Mouse (Mus musculus): ENCODE data around the gene Smarcad1. TPM values are rescaled to one million over a fixed set of nuclear protein-coding genes. Genes with fewer than 3 reads are reported as not detected.
"Not testable (repeated sequence)": the region's sequence is repeated elsewhere in the genome, so short reads cannot be mapped to it uniquely, and the experiment has no call there.

Smarcad1 gene
- polyA plus RNA-seq (2012; ENCODE audit: insufficient read depth, insufficient read length, low replicate concordance, missing spikeins): not detected in 2 replicates

DNA sequence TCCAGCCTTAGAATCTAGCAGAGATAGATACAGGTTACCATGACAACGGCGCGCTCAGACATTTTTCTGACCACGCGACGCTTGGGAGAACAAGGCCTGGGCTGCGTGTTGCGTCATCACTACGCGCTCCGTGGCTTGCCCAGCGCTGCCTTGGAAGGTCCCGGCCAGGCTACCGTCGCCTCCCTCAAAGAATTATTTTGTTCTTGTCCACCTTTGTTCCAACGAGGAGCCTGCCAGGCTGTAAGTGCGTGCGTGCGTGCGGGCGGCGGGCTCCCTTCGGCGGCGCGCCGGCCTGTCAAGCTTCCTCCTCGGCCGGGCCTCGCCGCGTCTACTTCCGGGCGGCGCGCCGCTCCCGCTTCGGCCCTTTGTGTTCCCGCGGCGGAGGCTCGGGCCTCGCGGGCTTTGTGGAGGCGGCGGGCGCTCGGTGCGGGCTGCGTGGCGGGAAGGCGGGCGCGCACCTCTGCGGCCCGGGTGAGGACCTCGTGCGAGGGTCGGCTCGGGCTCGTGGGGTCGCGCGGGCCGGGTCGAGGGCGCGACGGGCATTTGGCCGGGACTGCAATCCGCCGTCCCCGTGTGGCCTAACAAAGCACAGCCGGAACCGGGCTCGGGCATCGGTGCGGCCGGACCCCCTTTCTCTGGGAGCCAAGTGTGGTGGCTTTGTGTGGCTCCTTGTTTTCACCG lies at the start of gene Smarcad1:
Smarcad1 (plus strand) TSS at position 93 of the 681 bp plus-strand sequence.
- Histone ChIP-seq H3K27ac (ENCODE audit: insufficient read depth, low read depth, low read length) (peak within 1 kb of the TSS; percentile 99), H3K4me3 (ENCODE audit: insufficient read depth, low read depth, low read length) (peak within 1 kb of the TSS; percentile 100), H3K4me1 (ENCODE audit: control insufficient read depth, insufficient read depth, low read length) (peaks cover 3% of the 10 kb centered on the region; the same call in 1 of the 2 replicates)
- TF ChIP-seq CTCF (IDR thresholded peaks at IDR 0.05; ENCODE audit: insufficient read depth, low read depth, low read length) (no peak), POLR2A (IDR thresholded peaks at IDR 0.05; ENCODE audit: insufficient read depth, low read depth, low read length) (peak; percentile 60; the same call in 1 of the 2 replicates)
- WGBS: under 1% methylated on average over 81 of the region's 81 CpGs

GRCm38 (mm10) chr6:64996824-64997421 lies 45.5 kb upstream of the Smarcad1 start:
- no peak overlapping the region for H3K27ac ChIP-seq (ENCODE audit: insufficient read depth, low read depth, low read length)
- no peak overlapping the region for H3K4me3 ChIP-seq (ENCODE audit: insufficient read depth, low read depth, low read length)
- TF ChIP-seq POLR2A (IDR thresholded peaks at IDR 0.05; ENCODE audit: insufficient read depth, low read depth, low read length): no peak
- no peak for TF ChIP-seq CTCF (IDR thresholded peaks at IDR 0.05; ENCODE audit: insufficient read depth, low read depth, low read length)
- WGBS: 52% methylated on average over 13 of the region's 13 CpGs
- no peaks in the 10 kb centered on the region for H3K4me1 ChIP-seq (ENCODE audit: control insufficient read depth, insufficient read depth, low read length)

GRCm38 (mm10) chr6:64997805-64998204 lies 44.6 kb upstream of the Smarcad1 start:
- Histone ChIP-seq H3K4me1 (ENCODE audit: control insufficient read depth, insufficient read depth, low read length) (no peaks in the 10 kb centered on the region), H3K4me3 (ENCODE audit: insufficient read depth, low read depth, low read length) (no peak overlapping the region), H3K27ac (ENCODE audit: insufficient read depth, low read depth, low read length) (no peak overlapping the region)
- 89% methylated on average over 2 of the region's 2 CpGs for WGBS
- TF ChIP-seq POLR2A (IDR thresholded peaks at IDR 0.05; ENCODE audit: insufficient read depth, low read depth, low read length) (no peak), CTCF (IDR thresholded peaks at IDR 0.05; ENCODE audit: insufficient read depth, low read depth, low read length) (no peak)

GRCm38 (mm10) chr6:65000757-65001156 lies 41.6 kb upstream of the Smarcad1 start:
- not testable (repeated sequence) for H3K4me1 ChIP-seq (ENCODE audit: control insufficient read depth, insufficient read depth, low read length); H3K27ac ChIP-seq (ENCODE audit: insufficient read depth, low read depth, low read length); H3K4me3 ChIP-seq (ENCODE audit: insufficient read depth, low read depth, low read length)
- WGBS: 78% methylated on average over 5 of the region's 5 CpGs

GRCm38 (mm10) chr6:65002196-65002595 lies 40.2 kb upstream of the Smarcad1 start:
- 77% methylated on average over 3 of the region's 3 CpGs for WGBS
- Histone ChIP-seq H3K4me1 (ENCODE audit: control insufficient read depth, insufficient read depth, low read length) (no peaks in the 10 kb centered on the region), H3K4me3 (ENCODE audit: insufficient read depth, low read depth, low read length) (no peak overlapping the region), H3K27ac (ENCODE audit: insufficient read depth, low read depth, low read length) (no peak overlapping the region)
- TF ChIP-seq POLR2A (IDR thresholded peaks at IDR 0.05; ENCODE audit: insufficient read depth, low read depth, low read length) (no peak), CTCF (IDR thresholded peaks at IDR 0.05; ENCODE audit: insufficient read depth, low read depth, low read length) (no peak)

GRCm38 (mm10) chr6:65008836-65009235 lies 33.5 kb upstream of the Smarcad1 start:
- no peaks in the 10 kb centered on the region for H3K4me1 ChIP-seq (ENCODE audit: control insufficient read depth, insufficient read depth, low read length)
- 82% methylated on average over 5 of the region's 5 CpGs for WGBS
- H3K4me3 ChIP-seq (ENCODE audit: insufficient read depth, low read depth, low read length): no peak overlapping the region
- H3K27ac ChIP-seq (ENCODE audit: insufficient read depth, low read depth, low read length): no peak overlapping the region
- no peak for TF ChIP-seq CTCF (IDR thresholded peaks at IDR 0.05; ENCODE audit: insufficient read depth, low read depth, low read length)
- TF ChIP-seq POLR2A (IDR thresholded peaks at IDR 0.05; ENCODE audit: insufficient read depth, low read depth, low read length): no peak

GRCm38 (mm10) chr6:65011444-65011990 lies 30.9 kb upstream of the Smarcad1 start:
- no peak overlapping the region for H3K4me3 ChIP-seq (ENCODE audit: insufficient read depth, low read depth, low read length)
- H3K27ac ChIP-seq (ENCODE audit: insufficient read depth, low read depth, low read length): no peak overlapping the region
- 89% methylated on average over 5 of the region's 5 CpGs for WGBS
- TF ChIP-seq POLR2A (IDR thresholded peaks at IDR 0.05; ENCODE audit: insufficient read depth, low read depth, low read length): no peak
- TF ChIP-seq CTCF (IDR thresholded peaks at IDR 0.05; ENCODE audit: insufficient read depth, low read depth, low read length): no peak
- H3K4me1 ChIP-seq (ENCODE audit: control insufficient read depth, insufficient read depth, low read length): no peaks in the 10 kb centered on the region

DNA sequence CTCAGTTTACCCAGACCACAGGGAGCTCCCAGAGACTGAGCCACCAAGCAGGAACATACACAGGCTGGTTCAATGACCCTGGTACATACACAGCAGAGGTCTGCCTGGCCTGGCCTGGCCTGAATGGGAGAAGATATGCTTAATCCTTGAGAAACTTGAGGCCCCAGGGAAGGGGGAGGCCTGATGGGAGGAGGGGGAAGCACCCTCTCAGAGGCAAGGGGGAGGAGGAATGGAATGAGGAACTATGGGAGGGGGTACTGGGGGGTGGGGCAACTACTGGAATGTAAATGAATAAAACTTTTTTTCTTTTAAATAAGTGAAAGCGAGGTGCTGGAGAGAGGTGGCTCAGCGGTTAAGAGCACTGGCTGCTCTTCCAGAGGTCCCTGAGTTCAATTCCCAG lies 30.2 kb upstream of the Smarcad1 start:
- no peaks in the 10 kb centered on the region for H3K4me1 ChIP-seq (ENCODE audit: control insufficient read depth, insufficient read depth, low read length)
- H3K27ac ChIP-seq (ENCODE audit: insufficient read depth, low read depth, low read length): no peak overlapping the region
- WGBS: 94% methylated on average over 2 of the region's 2 CpGs
- TF ChIP-seq CTCF (IDR thresholded peaks at IDR 0.05; ENCODE audit: insufficient read depth, low read depth, low read length) (no peak), POLR2A (IDR thresholded peaks at IDR 0.05; ENCODE audit: insufficient read depth, low read depth, low read length) (no peak)
- no peak overlapping the region for H3K4me3 ChIP-seq (ENCODE audit: insufficient read depth, low read depth, low read length)

DNA sequence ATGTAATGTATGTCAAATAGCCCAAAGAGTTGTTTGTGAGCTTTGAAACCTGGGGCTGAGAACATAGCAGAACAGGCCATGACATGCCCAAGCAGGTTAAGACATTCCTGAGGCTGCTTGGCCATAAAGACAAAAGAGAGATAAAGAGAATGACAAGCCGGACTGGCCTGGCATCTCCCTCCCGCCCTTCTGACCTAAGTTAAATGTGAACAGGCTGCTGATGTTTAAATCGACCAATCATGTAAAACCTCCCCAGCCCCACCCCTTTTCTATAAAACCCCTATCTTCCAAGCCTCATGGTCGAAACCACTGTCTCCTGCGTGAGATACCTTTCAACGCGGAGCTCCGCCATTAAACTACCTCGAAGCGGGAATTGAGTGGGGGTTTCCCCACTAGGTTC lies 24.8 kb upstream of the Smarcad1 start:
- TF ChIP-seq POLR2A (IDR thresholded peaks at IDR 0.05; ENCODE audit: insufficient read depth, low read depth, low read length) (no peak), CTCF (IDR thresholded peaks at IDR 0.05; ENCODE audit: insufficient read depth, low read depth, low read length) (no peak)
- no peaks in the 10 kb centered on the region for H3K4me1 ChIP-seq (ENCODE audit: control insufficient read depth, insufficient read depth, low read length)
- no peak overlapping the region for H3K4me3 ChIP-seq (ENCODE audit: insufficient read depth, low read depth, low read length)
- H3K27ac ChIP-seq (ENCODE audit: insufficient read depth, low read depth, low read length): no peak overlapping the region
- WGBS: 94% methylated on average over 10 of the region's 10 CpGs

DNA sequence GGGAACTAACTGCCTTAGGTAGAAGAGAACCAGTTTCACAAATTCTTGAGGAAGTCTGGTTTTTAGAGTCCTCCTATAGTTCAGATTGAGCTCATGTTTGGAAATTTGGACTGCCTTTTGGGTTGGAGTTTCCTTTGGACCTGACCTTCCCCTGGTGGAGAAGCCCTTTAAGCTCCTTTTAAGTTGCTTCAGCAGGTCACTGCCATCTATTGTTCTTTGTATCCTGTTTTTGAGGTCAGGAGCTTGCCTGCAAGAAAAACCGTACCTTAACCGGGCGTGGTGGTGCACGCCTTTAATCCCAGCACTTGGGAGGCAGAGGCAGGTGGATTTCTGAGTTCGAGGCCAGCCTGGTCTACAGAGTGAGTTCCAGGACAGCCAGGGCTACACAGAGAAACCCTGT lies 23.4 kb upstream of the Smarcad1 start:
- not testable (repeated sequence) for H3K4me3 ChIP-seq (ENCODE audit: insufficient read depth, low read depth, low read length); H3K4me1 ChIP-seq (ENCODE audit: control insufficient read depth, insufficient read depth, low read length); H3K27ac ChIP-seq (ENCODE audit: insufficient read depth, low read depth, low read length)
- WGBS: 90% methylated on average over 5 of the region's 5 CpGs
